Mouse (Mus musculus): Measurements from ENCODE around the gene Atxn2l. TPM values are rescaled to one million over a fixed set of nuclear protein-coding genes. Genes with fewer than 3 reads are reported as not detected.

The Atxn2l gene
- 62.9 and 64.0 TPM in 2 replicates for polyA plus RNA-seq (2016; fragmentation: Nextera tagmentation; extraction: Ambion mirVana)

GRCm38 (mm10) chr7:126503273-126503878 is at the start of gene Atxn2l:
Gene Atxn2l, minus strand, starts transcription at chr7:126503437.
- Histone ChIP-seq H3K9ac (peak within 1 kb of the TSS; percentile 100), H3K4me3 (peak within 1 kb of the TSS; percentile 100), H3K27ac (peak within 1 kb of the TSS; percentile 100), H3K27me3 (no peaks in the 10 kb centered on the region), H3K4me2 (replicated peaks) (peak within 1 kb of the TSS; percentile 85), H3K4me1 (peaks cover 9% of the 10 kb centered on the region), H3K36me3 (peaks cover 28% of the 10 kb centered on the region), H3K9me3 (no peaks in the 10 kb centered on the region)
- peak; percentile 87 for ATAC-seq (ENCODE audit: insufficient number of reproducible peaks, insufficient read depth, low FRiP score, low TSS enrichment)
- under 1% methylated on average over 52 of the region's 72 CpGs for WGBS

- Histone ChIP-seq H3K27me3 (no peaks in the 10 kb centered on the region), H3K4me2 (replicated peaks) (no peak overlapping the region), H3K36me3 (peaks cover 51% of the 10 kb centered on the region), H3K9ac (no peak overlapping the region), H3K9me3 (no peaks in the 10 kb centered on the region), H3K27ac (no peak overlapping the region), H3K4me3 (no peak overlapping the region), H3K4me1 (no peaks in the 10 kb centered on the region)
- no peak for ATAC-seq (ENCODE audit: insufficient number of reproducible peaks, insufficient read depth, low FRiP score, low TSS enrichment)
- 85% methylated on average over 2 of the region's 2 CpGs for WGBS
Measured at GRCm38 (mm10) chr7:126545631-126546030, 42.4 kb upstream of the Atxn2l start.

DNA sequence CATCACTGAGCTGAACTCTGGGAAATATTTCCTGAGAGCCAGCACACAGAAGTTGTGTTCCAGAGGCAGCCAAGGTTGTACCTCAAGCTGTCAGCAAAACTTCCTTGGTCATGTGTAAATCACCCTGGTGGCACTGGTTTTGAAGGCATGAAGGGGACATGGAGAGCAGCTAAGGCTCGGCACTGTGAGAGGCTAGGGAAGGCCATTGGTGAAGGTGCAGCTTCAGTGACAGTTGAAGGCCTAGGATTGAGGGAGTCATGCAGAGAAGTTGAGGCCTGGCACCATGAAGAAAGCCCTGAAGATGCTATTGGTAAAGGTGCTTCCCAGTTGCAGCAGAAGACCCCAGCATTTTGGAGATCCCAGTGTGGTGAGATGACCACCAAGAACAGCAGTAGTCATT is 38.4 kb upstream of the Atxn2l start:
- WGBS = 84% methylated on average over 1 of the region's 1 CpGs
- no peak overlapping the region for H3K27ac ChIP-seq

DNA sequence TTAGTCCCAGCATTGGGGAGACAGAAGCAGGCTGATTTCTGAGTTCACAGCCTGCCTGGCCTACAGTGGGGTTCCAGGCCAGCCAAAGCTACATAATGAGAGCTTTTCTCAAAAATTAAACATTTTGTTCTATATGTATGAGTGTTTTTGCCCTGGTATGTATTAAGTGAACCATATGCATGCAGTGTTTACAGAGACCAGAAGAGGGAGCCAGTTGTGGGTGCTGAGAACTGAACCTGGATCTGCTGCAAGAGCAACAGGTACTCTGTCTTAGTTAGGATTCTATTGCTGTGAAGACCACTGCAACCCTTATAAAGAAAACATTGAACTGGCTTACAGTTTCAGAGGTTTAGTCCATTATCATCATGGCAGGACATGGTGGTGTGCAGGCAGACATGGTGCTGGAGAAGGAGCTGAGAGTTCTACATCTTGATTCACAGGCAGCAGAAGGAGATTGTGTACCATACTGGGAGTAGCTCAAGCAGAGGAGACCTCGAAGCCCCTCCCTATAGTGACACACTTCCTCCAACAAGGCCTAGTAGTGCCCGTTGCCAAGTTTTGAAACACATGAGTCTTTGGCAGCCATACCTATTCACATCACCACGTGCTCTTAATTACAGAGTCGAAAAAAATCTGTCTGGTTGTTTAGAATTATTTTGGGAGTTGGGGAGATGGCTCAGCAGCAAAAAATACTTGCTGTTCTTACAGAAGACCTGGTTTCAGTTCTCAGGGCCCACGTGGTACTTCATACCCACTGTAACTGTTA is 34.8 kb upstream of the Atxn2l start:
- H3K9me3 ChIP-seq = no peaks in the 10 kb centered on the region
- 64% methylated on average over 5 of the region's 5 CpGs for WGBS
- H3K27me3 ChIP-seq = peaks cover 16% of the 10 kb centered on the region
- no peak overlapping the region for H3K9ac ChIP-seq
- no peaks in the 10 kb centered on the region; the same call in 1 of the 2 replicates for H3K4me1 ChIP-seq
- H3K4me2 ChIP-seq (replicated peaks) = no peak overlapping the region
- no peak overlapping the region for H3K4me3 ChIP-seq
- no peak overlapping the region for H3K27ac ChIP-seq
- no peak for ATAC-seq (ENCODE audit: insufficient number of reproducible peaks, insufficient read depth, low FRiP score, low TSS enrichment)
- no peaks in the 10 kb centered on the region for H3K36me3 ChIP-seq

More for the DNA sequence above, 38.4 kb upstream of the Atxn2l start:
- Histone ChIP-seq H3K36me3 (peaks cover 11% of the 10 kb centered on the region), H3K9ac (no peak overlapping the region), H3K4me1 (no peaks in the 10 kb centered on the region), H3K9me3 (no peaks in the 10 kb centered on the region), H3K27me3 (peaks cover 6% of the 10 kb centered on the region), H3K4me2 (replicated peaks) (no peak overlapping the region), H3K4me3 (no peak overlapping the region)
- no peak for ATAC-seq (ENCODE audit: insufficient number of reproducible peaks, insufficient read depth, low FRiP score, low TSS enrichment)

GRCm38 (mm10) chr7:126536466-126536865 is 33.2 kb upstream of the Atxn2l start:
- ATAC-seq (ENCODE audit: insufficient number of reproducible peaks, insufficient read depth, low FRiP score, low TSS enrichment) = no peak
- H3K27me3 ChIP-seq = peaks cover 16% of the 10 kb centered on the region
- no peaks in the 10 kb centered on the region for H3K9me3 ChIP-seq
- WGBS = 62% methylated on average over 9 of the region's 9 CpGs
- H3K4me3 ChIP-seq = peak overlapping the region; percentile 45
- peak overlapping the region; percentile 84 for H3K4me2 ChIP-seq (replicated peaks)
- no peaks in the 10 kb centered on the region; the same call in 1 of the 2 replicates for H3K4me1 ChIP-seq
- H3K27ac ChIP-seq = no peak overlapping the region
- H3K36me3 ChIP-seq = no peaks in the 10 kb centered on the region
- peak overlapping the region; percentile 67; the same call in 1 of the 2 replicates for H3K9ac ChIP-seq

- Histone ChIP-seq H3K4me1 (no peaks in the 10 kb centered on the region; the same call in 1 of the 2 replicates), H3K4me3 (peak overlapping the region; percentile 45), H3K27ac (no peak overlapping the region), H3K9ac (peak overlapping the region; percentile 67), H3K27me3 (peaks cover 16% of the 10 kb centered on the region), H3K36me3 (no peaks in the 10 kb centered on the region), H3K9me3 (no peaks in the 10 kb centered on the region), H3K4me2 (replicated peaks) (peak overlapping the region; percentile 84)
- WGBS = 3% methylated on average over 28 of the region's 28 CpGs
- ATAC-seq (ENCODE audit: insufficient number of reproducible peaks, insufficient read depth, low FRiP score, low TSS enrichment) = no peak
Measured at GRCm38 (mm10) chr7:126535766-126536165, 32.5 kb upstream of the Atxn2l start.

GRCm38 (mm10) chr7:126533434-126533833 is 30.2 kb upstream of the Atxn2l start:
- no peak overlapping the region for H3K27ac ChIP-seq
- WGBS = 63% methylated on average over 1 of the region's 1 CpGs

GRCm38 (mm10) chr7:126528166-126528577 is 24.9 kb upstream of the Atxn2l start:
- no peaks in the 10 kb centered on the region for H3K27me3 ChIP-seq
- H3K9me3 ChIP-seq = no peaks in the 10 kb centered on the region
- no peak overlapping the region for H3K4me2 ChIP-seq (replicated peaks)
- 14% methylated on average over 1 of the region's 1 CpGs for WGBS
- H3K36me3 ChIP-seq = no peaks in the 10 kb centered on the region
- no peak overlapping the region for H3K4me3 ChIP-seq
- H3K9ac ChIP-seq = no peak overlapping the region
- no peak for ATAC-seq (ENCODE audit: insufficient number of reproducible peaks, insufficient read depth, low FRiP score, low TSS enrichment)
- H3K4me1 ChIP-seq = no peaks in the 10 kb centered on the region
- no peak overlapping the region for H3K27ac ChIP-seq

More at GRCm38 (mm10) chr7:126533434-126533833, 30.2 kb upstream of the Atxn2l start:
- H3K9me3 ChIP-seq = no peaks in the 10 kb centered on the region
- no peak overlapping the region for H3K4me3 ChIP-seq
- no peaks in the 10 kb centered on the region; the same call in 1 of the 2 replicates for H3K4me1 ChIP-seq
- H3K36me3 ChIP-seq = no peaks in the 10 kb centered on the region
- ATAC-seq (ENCODE audit: insufficient number of reproducible peaks, insufficient read depth, low FRiP score, low TSS enrichment) = no peak
- no peak overlapping the region for H3K4me2 ChIP-seq (replicated peaks)
- no peak overlapping the region for H3K9ac ChIP-seq
- H3K27me3 ChIP-seq = peaks cover 16% of the 10 kb centered on the region

GRCm38 (mm10) chr7:126523316-126523715 is 20.1 kb upstream of the Atxn2l start:
- Histone ChIP-seq H3K4me2 (replicated peaks) (no peak overlapping the region), H3K27me3 (no peaks in the 10 kb centered on the region), H3K4me1 (no peaks in the 10 kb centered on the region), H3K36me3 (no peaks in the 10 kb centered on the region), H3K4me3 (no peak overlapping the region), H3K9ac (no peak overlapping the region), H3K9me3 (no peaks in the 10 kb centered on the region), H3K27ac (no peak overlapping the region)
- ATAC-seq (ENCODE audit: insufficient number of reproducible peaks, insufficient read depth, low FRiP score, low TSS enrichment) = no peak
- 70% methylated on average over 3 of the region's 3 CpGs for WGBS

GRCm38 (mm10) chr7:126519513-126519912 is 16.3 kb upstream of the Atxn2l start:
- WGBS = 55% methylated on average over 2 of the region's 2 CpGs
- H3K9ac ChIP-seq = no peak overlapping the region

GRCm38 (mm10) chr7:126518261-126518941 is 15.2 kb upstream of the Atxn2l start:
- Histone ChIP-seq H3K4me2 (replicated peaks) (no peak overlapping the region), H3K9me3 (no peaks in the 10 kb centered on the region), H3K4me3 (no peak overlapping the region), H3K27ac (no peak overlapping the region), H3K27me3 (no peaks in the 10 kb centered on the region), H3K36me3 (no peaks in the 10 kb centered on the region), H3K9ac (no peak overlapping the region), H3K4me1 (no peaks in the 10 kb centered on the region)
- whole genome bisulfite sequencing = 90% methylated on average over 5 of the region's 5 CpGs
- ATAC-seq (ENCODE audit: insufficient number of reproducible peaks, insufficient read depth, low FRiP score, low TSS enrichment) = no peak

More at GRCm38 (mm10) chr7:126519513-126519912, 16.3 kb upstream of the Atxn2l start:
- H3K27ac ChIP-seq = no peak overlapping the region
- H3K4me3 ChIP-seq = no peak overlapping the region
- no peaks in the 10 kb centered on the region for H3K4me1 ChIP-seq
- no peak overlapping the region for H3K4me2 ChIP-seq (replicated peaks)
- H3K9me3 ChIP-seq = no peaks in the 10 kb centered on the region
- no peak for ATAC-seq (ENCODE audit: insufficient number of reproducible peaks, insufficient read depth, low FRiP score, low TSS enrichment)
- no peaks in the 10 kb centered on the region for H3K27me3 ChIP-seq
- H3K36me3 ChIP-seq = no peaks in the 10 kb centered on the region

Measured in embryonic facial prominence, embryonic 12.5 days (tissue).